Mouse (Mus musculus): Measurements from ENCODE around the gene Filip1l. TPM values are rescaled to one million over a fixed set of nuclear protein-coding genes. Genes with fewer than 3 reads are reported as not detected.

Gene Filip1l
- polyA plus RNA-seq, 1 experiment from 2014 or later, result 26.0 TPM

GRCm38 (mm10) chr16:57564807-57565206, 211.9 kb downstream of the Filip1l start:
- WGBS (ENCODE audit: insufficient replicate concordance), result 71% methylated on average over 1 of the region's 1 CpGs
- H3K4me2 ChIP-seq, result no peak overlapping the region
- H3K36me3 ChIP-seq (ENCODE audit: control insufficient read depth, insufficient read depth, low read length), result peaks cover 3% of the 10 kb centered on the region
- no peak overlapping the region for H3K27ac ChIP-seq (ENCODE audit: low read depth, low read length)
- no peaks in the 10 kb centered on the region for H3K27me3 ChIP-seq (ENCODE audit: control insufficient read depth, insufficient read depth, low read length)
- no peak overlapping the region for H3K4me3 ChIP-seq (ENCODE audit: low read depth, low read length)
- no peaks in the 10 kb centered on the region for H3K9me3 ChIP-seq (replicated peaks; ENCODE audit: control insufficient read depth, low read length)
- H3K4me1 ChIP-seq (ENCODE audit: control insufficient read depth, insufficient read depth, low read length), result peaks cover 7% of the 10 kb centered on the region
- H3K9ac ChIP-seq (ENCODE audit: low read depth, low read length), result no peak overlapping the region
- no peak for ATAC-seq (replicated peaks; ENCODE audit: insufficient number of reproducible peaks, low FRiP score, low TSS enrichment)

GRCm38 (mm10) chr16:57566215-57566614, 213.3 kb downstream of the Filip1l start:
- H3K36me3 ChIP-seq (ENCODE audit: control insufficient read depth, insufficient read depth, low read length), result peaks cover 11% of the 10 kb centered on the region
- no peak overlapping the region for H3K4me3 ChIP-seq (ENCODE audit: low read depth, low read length)
- ATAC-seq (replicated peaks; ENCODE audit: insufficient number of reproducible peaks, low FRiP score, low TSS enrichment), result no peak
- no peaks in the 10 kb centered on the region for H3K27me3 ChIP-seq (ENCODE audit: control insufficient read depth, insufficient read depth, low read length)
- H3K27ac ChIP-seq (ENCODE audit: low read depth, low read length), result no peak overlapping the region
- WGBS (ENCODE audit: insufficient replicate concordance), result 51% methylated on average over 3 of the region's 3 CpGs
- peaks cover 7% of the 10 kb centered on the region for H3K4me1 ChIP-seq (ENCODE audit: control insufficient read depth, insufficient read depth, low read length)
- no peak overlapping the region for H3K9ac ChIP-seq (ENCODE audit: low read depth, low read length)
- no peak overlapping the region for H3K4me2 ChIP-seq
- H3K9me3 ChIP-seq (replicated peaks; ENCODE audit: control insufficient read depth, low read length), result no peaks in the 10 kb centered on the region

DNA sequence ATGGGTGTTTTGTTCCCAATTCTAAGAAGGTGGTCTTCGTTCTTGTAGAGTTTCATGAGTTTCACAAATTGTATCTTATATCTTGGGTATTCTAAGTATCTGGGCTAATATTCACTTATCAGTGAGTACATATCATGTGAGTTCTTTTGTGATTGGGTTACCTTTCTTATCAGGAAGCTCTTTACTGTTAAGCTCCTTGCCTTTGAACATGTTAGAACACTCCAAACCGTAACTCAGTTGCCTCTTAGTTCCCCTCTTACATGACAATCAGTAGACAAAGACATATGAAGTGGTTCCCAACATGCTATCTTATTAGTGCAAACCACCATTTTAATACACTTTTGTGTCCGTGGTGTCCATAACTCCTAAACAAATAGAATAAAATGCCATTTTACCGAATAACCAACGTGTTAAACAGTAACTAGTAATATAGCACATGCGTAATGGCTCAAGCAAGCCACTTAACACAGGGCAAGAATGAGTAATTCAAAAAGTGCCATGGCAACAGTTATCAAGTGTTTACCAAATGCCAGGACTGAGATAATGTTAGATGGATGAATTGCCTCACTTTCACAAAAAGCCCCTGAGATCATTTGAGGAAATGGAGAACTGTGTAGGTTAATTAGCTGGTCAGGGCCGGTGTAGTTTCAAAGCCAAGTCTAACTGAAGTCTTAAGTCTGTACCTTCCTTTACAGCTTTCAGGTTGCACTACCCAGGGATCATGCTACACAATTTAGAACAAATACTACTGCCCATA, 215.9 kb downstream of the Filip1l start:
- no peak overlapping the region for H3K4me2 ChIP-seq
- no peaks in the 10 kb centered on the region for H3K9me3 ChIP-seq (replicated peaks; ENCODE audit: control insufficient read depth, low read length)
- no peak overlapping the region for H3K27ac ChIP-seq (ENCODE audit: low read depth, low read length)
- no peaks in the 10 kb centered on the region for H3K27me3 ChIP-seq (ENCODE audit: control insufficient read depth, insufficient read depth, low read length)
- WGBS (ENCODE audit: insufficient replicate concordance), result 79% methylated on average over 7 of the region's 7 CpGs
- no peak for ATAC-seq (replicated peaks; ENCODE audit: insufficient number of reproducible peaks, low FRiP score, low TSS enrichment)
- no peak overlapping the region for H3K4me3 ChIP-seq (ENCODE audit: low read depth, low read length)
- no peak overlapping the region for H3K9ac ChIP-seq (ENCODE audit: low read depth, low read length)
- peaks cover 20% of the 10 kb centered on the region for H3K36me3 ChIP-seq (ENCODE audit: control insufficient read depth, insufficient read depth, low read length)
- H3K4me1 ChIP-seq (ENCODE audit: control insufficient read depth, insufficient read depth, low read length), result no peaks in the 10 kb centered on the region

GRCm38 (mm10) chr16:57570789-57571311, 218.0 kb downstream of the Filip1l start:
- WGBS (ENCODE audit: insufficient replicate concordance), result 87% methylated on average over 5 of the region's 5 CpGs
- no peak overlapping the region for H3K4me3 ChIP-seq (ENCODE audit: low read depth, low read length)
- peaks cover 20% of the 10 kb centered on the region for H3K36me3 ChIP-seq (ENCODE audit: control insufficient read depth, insufficient read depth, low read length)
- no peak for ATAC-seq (replicated peaks; ENCODE audit: insufficient number of reproducible peaks, low FRiP score, low TSS enrichment)
- no peaks in the 10 kb centered on the region for H3K27me3 ChIP-seq (ENCODE audit: control insufficient read depth, insufficient read depth, low read length)
- no peaks in the 10 kb centered on the region for H3K9me3 ChIP-seq (replicated peaks; ENCODE audit: control insufficient read depth, low read length)
- no peaks in the 10 kb centered on the region for H3K4me1 ChIP-seq (ENCODE audit: control insufficient read depth, insufficient read depth, low read length)
- no peak overlapping the region for H3K9ac ChIP-seq (ENCODE audit: low read depth, low read length)
- no peak overlapping the region for H3K27ac ChIP-seq (ENCODE audit: low read depth, low read length)
- no peak overlapping the region for H3K4me2 ChIP-seq

GRCm38 (mm10) chr16:57573831-57574230, 220.9 kb downstream of the Filip1l start:
- Histone ChIP-seq H3K27me3 (ENCODE audit: control insufficient read depth, insufficient read depth, low read length) (no peaks in the 10 kb centered on the region), H3K9me3 (replicated peaks; ENCODE audit: control insufficient read depth, low read length) (no peaks in the 10 kb centered on the region), H3K9ac (ENCODE audit: low read depth, low read length) (no peak overlapping the region), H3K4me2 (no peak overlapping the region), H3K4me3 (ENCODE audit: low read depth, low read length) (no peak overlapping the region), H3K4me1 (ENCODE audit: control insufficient read depth, insufficient read depth, low read length) (no peaks in the 10 kb centered on the region), H3K27ac (ENCODE audit: low read depth, low read length) (no peak overlapping the region), H3K36me3 (ENCODE audit: control insufficient read depth, insufficient read depth, low read length) (peaks cover 20% of the 10 kb centered on the region)
- 67% methylated on average over 1 of the region's 1 CpGs for WGBS (ENCODE audit: insufficient replicate concordance)
- ATAC-seq (replicated peaks; ENCODE audit: insufficient number of reproducible peaks, low FRiP score, low TSS enrichment), result no peak

GRCm38 (mm10) chr16:57575764-57576388, 223.0 kb downstream of the Filip1l start:
- Histone ChIP-seq H3K9ac (ENCODE audit: low read depth, low read length) (no peak overlapping the region), H3K27me3 (ENCODE audit: control insufficient read depth, insufficient read depth, low read length) (no peaks in the 10 kb centered on the region), H3K4me3 (ENCODE audit: low read depth, low read length) (no peak overlapping the region), H3K4me2 (no peak overlapping the region), H3K9me3 (replicated peaks; ENCODE audit: control insufficient read depth, low read length) (no peaks in the 10 kb centered on the region), H3K27ac (ENCODE audit: low read depth, low read length) (no peak overlapping the region), H3K4me1 (ENCODE audit: control insufficient read depth, insufficient read depth, low read length) (no peaks in the 10 kb centered on the region; the same call in 1 of the 2 replicates), H3K36me3 (ENCODE audit: control insufficient read depth, insufficient read depth, low read length) (peaks cover 11% of the 10 kb centered on the region)
- 96% methylated on average over 1 of the region's 1 CpGs for WGBS (ENCODE audit: insufficient replicate concordance)
- ATAC-seq (replicated peaks; ENCODE audit: insufficient number of reproducible peaks, low FRiP score, low TSS enrichment), result no peak

GRCm38 (mm10) chr16:57577519-57577918, 224.6 kb downstream of the Filip1l start:
- H3K4me3 ChIP-seq (ENCODE audit: low read depth, low read length), result no peak overlapping the region
- 95% methylated on average over 1 of the region's 1 CpGs for WGBS (ENCODE audit: insufficient replicate concordance)
- H3K36me3 ChIP-seq (ENCODE audit: control insufficient read depth, insufficient read depth, low read length), result no peaks in the 10 kb centered on the region
- no peak overlapping the region for H3K4me2 ChIP-seq
- no peaks in the 10 kb centered on the region; the same call in 1 of the 2 replicates for H3K4me1 ChIP-seq (ENCODE audit: control insufficient read depth, insufficient read depth, low read length)
- no peaks in the 10 kb centered on the region for H3K27me3 ChIP-seq (ENCODE audit: control insufficient read depth, insufficient read depth, low read length)
- H3K9ac ChIP-seq (ENCODE audit: low read depth, low read length), result no peak overlapping the region
- no peaks in the 10 kb centered on the region for H3K9me3 ChIP-seq (replicated peaks; ENCODE audit: control insufficient read depth, low read length)
- H3K27ac ChIP-seq (ENCODE audit: low read depth, low read length), result no peak overlapping the region
- no peak for ATAC-seq (replicated peaks; ENCODE audit: insufficient number of reproducible peaks, low FRiP score, low TSS enrichment)

GRCm38 (mm10) chr16:57580041-57580440, 227.1 kb downstream of the Filip1l start:
- no peak for ATAC-seq (replicated peaks; ENCODE audit: insufficient number of reproducible peaks, low FRiP score, low TSS enrichment)
- H3K4me1 ChIP-seq (ENCODE audit: control insufficient read depth, insufficient read depth, low read length), result no peaks in the 10 kb centered on the region; the same call in 1 of the 2 replicates

More at GRCm38 (mm10) chr16:57580041-57580440, 227.1 kb downstream of the Filip1l start:
- H3K27me3 ChIP-seq (ENCODE audit: control insufficient read depth, insufficient read depth, low read length), result no peaks in the 10 kb centered on the region
- no peaks in the 10 kb centered on the region for H3K36me3 ChIP-seq (ENCODE audit: control insufficient read depth, insufficient read depth, low read length)
- H3K9me3 ChIP-seq (replicated peaks; ENCODE audit: control insufficient read depth, low read length), result no peaks in the 10 kb centered on the region
- H3K27ac ChIP-seq (ENCODE audit: low read depth, low read length), result no peak overlapping the region
- WGBS (ENCODE audit: insufficient replicate concordance), result 47% methylated on average over 7 of the region's 7 CpGs
- H3K4me2 ChIP-seq, result no peak overlapping the region
- no peak overlapping the region for H3K4me3 ChIP-seq (ENCODE audit: low read depth, low read length)
- no peak overlapping the region for H3K9ac ChIP-seq (ENCODE audit: low read depth, low read length)

Data from heart, embryonic 11.5 days (tissue).